Mouse (Mus musculus) liver, embryonic 14.5 days (tissue): ENCODE results near the gene Gsn. TPM values are rescaled to one million over a fixed set of nuclear protein-coding genes. Genes with fewer than 3 reads are reported as not detected.

Experiments
- ATAC-seq: fragments of 200-750 bp; cut with Nextera tagmentation; 2 replicates; pipeline ENCODE4 v1.8.0; 2017; ENCODE audit warnings: moderate number of reproducible peaks, mild to moderate bottlenecking, moderate library complexity; ENCODE audit not compliant: insufficient read depth
- DNase-seq, 3 experiments: peaks; one replicate each; pipeline ENCODE4 v3.0.0-alpha.2; 2012 to 2013; ENCODE audit warnings: low read depth in 3 of 3, low spot score in 3 of 3
- H3K27ac ChIP-seq: fragments of 300-500 bp; sonication (generic); 2 replicates; pipeline ENCODE4 v1.5.1; 2014; ENCODE audit warnings: moderate library complexity, mild to moderate bottlenecking, control low read depth, inconsistent platforms
- H3K27me3 ChIP-seq: fragments of 300-500 bp; sonication (generic); 2 replicates; pipeline ENCODE4 v1.6.1; 2014; ENCODE audit warnings: mild to moderate bottlenecking, low read length, moderate library complexity; ENCODE audit not compliant: control insufficient read depth, insufficient read depth
- H3K36me3 ChIP-seq: fragments of 300-500 bp; sonication (generic); replicated peaks from 2 replicates; pipeline ENCODE4 v1.6.1; 2014; ENCODE audit warnings: low read depth; ENCODE audit not compliant: control insufficient read depth, insufficient read depth
- H3K4me1 ChIP-seq, 2 experiments: fragments of 200-500 bp in 1 of 2; fragments of 300-500 bp in 1 of 2; sonication (generic) in 1 of 2; replicated peaks; 2 replicates each; pipeline ENCODE4 v1.6.1; 2012 to 2014; ENCODE audit warnings: antibody characterized with exemption in 1 of 2, inconsistent platforms in 1 of 2, low read length in 1 of 2; ENCODE audit not compliant: control insufficient read depth in 2 of 2, insufficient read depth in 2 of 2
- H3K4me2 ChIP-seq: fragments of 300-500 bp; sonication (generic); 2 replicates; pipeline ENCODE4 v1.6.1; 2014; ENCODE audit warnings: low read depth, mild to moderate bottlenecking, control low read depth, moderate library complexity
- H3K4me3 ChIP-seq, 2 experiments: fragments of 200-500 bp in 1 of 2; fragments of 300-500 bp in 1 of 2; sonication (generic) in 1 of 2; 2 replicates each; pipeline ENCODE4 v1.5.1; 2012 to 2014; ENCODE audit warnings: low read depth in 2 of 2, low read length in 2 of 2, mild to moderate bottlenecking in 2 of 2, control low read depth in 1 of 2, inconsistent platforms in 1 of 2, moderate library complexity in 1 of 2; ENCODE audit not compliant: insufficient read depth in 1 of 2
- H3K9ac ChIP-seq: fragments of 300-500 bp; sonication (generic); replicated peaks from 2 replicates; pipeline ENCODE4 v1.6.1; 2014; ENCODE audit warnings: mild to moderate bottlenecking, control low read depth, moderate library complexity
- H3K9me3 ChIP-seq: fragments of 300-500 bp; sonication (generic); 2 replicates; pipeline ENCODE4 v1.6.1; 2016; ENCODE audit warnings: low read length, mixed read lengths; ENCODE audit not compliant: control insufficient read depth
- CTCF ChIP-seq: IDR thresholded peaks from 2 replicates; pipeline ENCODE4 v1.5.1; 2016; ENCODE audit warnings: antibody characterized with exemption, low read depth, control low read depth
- EP300 ChIP-seq: IDR thresholded peaks from 2 replicates; pipeline ENCODE4 v1.6.1; 2016; ENCODE audit warnings: antibody characterized with exemption, low read depth
- WGBS: fragments of 180-500 bp; shearing (Covaris S2); extraction: QIAGEN DNeasy Blood & Tissue Kit; methylation state at CpG from one replicate; pipeline ENCODE4 v1.1.7; 2014; ENCODE audit not compliant: insufficient replicate concordance; 5-methylcytosine and 5-hydroxymethylcytosine counted together
- polyA plus RNA-seq, 2 experiments: library from polyadenylated mRNA; depleted of rRNA in 1 of 2; stranded (reverse) in 1 of 2; unstranded in 1 of 2; fragments of >200 nt; fragmentation: Nextera tagmentation in 1 of 2; extraction: Ambion mirVana in 1 of 2; gene quantifications; 2 replicates each; pipeline versions ENCODE4 v1.2.1 to v1.2.3; 2012 to 2014

Gsn gene
- polyA plus RNA-seq, 2 experiments, result 81.0 to 83.0 TPM

DNA sequence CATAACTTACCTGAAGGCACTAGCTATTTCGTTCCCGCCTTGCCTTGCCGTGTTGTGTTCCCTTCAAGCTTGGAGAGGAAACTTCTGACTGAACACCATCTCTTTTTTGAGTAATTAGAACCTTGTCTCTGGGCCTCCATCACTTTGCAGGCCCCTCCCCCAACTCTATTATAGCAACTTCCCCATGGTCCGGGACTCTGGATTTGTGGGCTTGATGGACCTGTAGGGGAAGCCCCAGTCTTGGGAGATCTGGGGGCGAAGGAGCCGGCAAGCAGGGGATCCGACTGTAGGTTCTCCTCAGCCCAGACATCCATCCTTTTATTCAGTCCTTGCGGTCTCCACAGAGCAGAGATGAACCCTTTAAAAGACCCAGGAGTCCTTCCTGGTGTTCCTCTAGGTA is 752 bp downstream of the Gsn start:
- Histone ChIP-seq H3K36me3 (no peaks in the 10 kb centered on the region), H3K9me3 (no peaks in the 10 kb centered on the region), H3K9ac (no peak overlapping the region), H3K27me3 (peaks cover 17% of the 10 kb centered on the region), H3K4me1 (peaks cover 5 to 14% of the 10 kb centered on the region in 2 experiments; a peak in 2 of 4 replicates), H3K4me2 (peak overlapping the region; percentile 72), H3K27ac (no peak overlapping the region), H3K4me3 (peak overlapping the region; percentile 49 to 54; a peak in 3 of 4 replicates)
- no peak for ATAC-seq
- TF ChIP-seq EP300, result no peak
- TF ChIP-seq CTCF, result no peak
- no peak for DNase-seq
- WGBS, result 31% methylated on average over 8 of the region's 8 CpGs

DNA sequence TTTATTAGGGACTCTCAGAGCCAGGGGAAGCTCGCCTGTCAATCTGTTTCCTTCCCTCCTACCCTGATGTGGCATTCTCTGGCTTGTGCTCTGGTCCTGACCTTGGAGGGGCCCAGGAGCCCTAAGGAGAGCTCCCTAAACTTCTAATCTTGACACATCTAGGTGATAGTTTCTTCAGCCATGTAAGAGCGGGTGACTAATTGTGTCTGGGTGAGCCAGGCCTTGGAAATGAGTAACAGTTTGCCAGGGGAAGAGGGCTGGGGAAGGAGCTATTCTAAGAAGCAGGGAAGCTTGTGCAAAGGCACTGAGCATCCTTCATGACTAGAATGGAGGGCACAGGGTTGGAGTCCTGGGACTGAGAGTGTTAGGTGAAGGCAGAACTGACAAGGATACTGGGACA is 1.7 kb downstream of the Gsn start:
- Histone ChIP-seq H3K36me3 (no peaks in the 10 kb centered on the region), H3K4me2 (no peak overlapping the region), H3K4me3 (no peak overlapping the region), H3K27me3 (peaks cover 17% of the 10 kb centered on the region), H3K9ac (no peak overlapping the region), H3K4me1 (peaks cover 5 to 14% of the 10 kb centered on the region in 2 experiments; a peak in 2 of 4 replicates), H3K27ac (no peak overlapping the region), H3K9me3 (no peaks in the 10 kb centered on the region)
- ATAC-seq (no peak), DNase-seq (no peak)
- 48% methylated on average over 2 of the region's 2 CpGs for WGBS
- TF ChIP-seq EP300, result no peak
- TF ChIP-seq CTCF, result no peak

DNA sequence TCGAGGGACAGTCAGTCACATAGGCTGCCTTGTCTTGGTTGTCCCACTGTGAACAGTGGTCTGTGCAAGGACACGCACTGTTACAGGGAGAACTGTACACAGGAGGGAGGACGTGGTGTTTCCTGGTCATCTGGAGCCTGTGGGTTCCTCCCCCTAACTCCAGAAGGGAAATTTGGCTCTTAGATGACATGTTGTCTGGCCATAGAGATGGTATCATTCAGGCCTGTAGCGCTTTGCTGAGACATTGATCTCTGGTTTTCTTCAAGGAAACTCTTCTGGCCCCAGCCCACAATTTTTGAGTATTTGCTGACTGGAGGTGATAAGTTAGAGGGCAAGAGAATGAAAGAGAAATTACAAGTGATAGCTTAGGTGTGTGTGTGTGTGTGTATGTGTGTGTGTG is 2.4 kb downstream of the Gsn start:
- Histone ChIP-seq H3K9ac (no peak overlapping the region), H3K4me3 (no peak overlapping the region), H3K9me3 (no peaks in the 10 kb centered on the region), H3K27me3 (peaks cover 17% of the 10 kb centered on the region), H3K4me2 (no peak overlapping the region), H3K4me1 (peaks cover 5 to 14% of the 10 kb centered on the region in 2 experiments; a peak in 2 of 4 replicates), H3K27ac (no peak overlapping the region), H3K36me3 (no peaks in the 10 kb centered on the region)
- DNase-seq (no peak), ATAC-seq (no peak)
- no peak for TF ChIP-seq CTCF
- no peak for TF ChIP-seq EP300
- 51% methylated on average over 4 of the region's 4 CpGs for WGBS

DNA sequence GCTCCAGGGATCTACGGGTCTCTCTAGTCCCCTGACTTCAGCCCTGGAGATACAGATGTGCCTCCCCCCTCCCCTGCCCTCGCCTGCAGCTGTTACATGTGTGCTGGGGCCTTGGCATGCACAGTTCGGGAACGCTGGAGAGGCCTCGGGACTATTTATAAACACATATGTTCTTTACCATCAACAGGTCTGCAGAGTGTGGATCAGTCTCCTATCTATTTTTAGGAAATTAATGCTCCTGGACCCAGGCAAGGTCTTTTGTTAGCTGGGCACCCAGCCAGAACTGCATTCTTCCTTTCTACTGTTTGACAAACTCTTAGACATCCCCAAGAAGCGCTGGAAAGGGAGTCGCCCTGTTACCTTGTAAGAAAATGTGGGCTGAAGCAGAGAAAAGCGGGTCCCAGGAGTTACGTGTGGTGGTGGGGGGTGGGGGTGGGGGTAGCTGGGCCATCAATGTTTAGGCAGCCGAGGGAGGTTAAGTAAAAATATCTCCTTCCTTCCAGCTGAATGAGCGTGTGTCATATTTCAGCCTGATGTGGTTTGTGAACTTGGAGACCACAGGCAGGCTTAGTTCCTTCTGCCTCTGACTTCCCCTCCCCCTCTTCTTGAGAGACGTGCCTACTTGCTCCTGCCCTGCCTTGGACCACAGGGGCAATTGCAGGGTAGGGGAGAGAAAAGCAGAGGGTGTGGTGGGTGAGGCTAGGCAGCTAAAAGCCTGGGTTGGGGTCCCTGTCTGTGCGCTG is 3.3 kb downstream of the Gsn start:
- no peak overlapping the region for H3K27ac ChIP-seq
- DNase-seq, result no peak

DNA sequence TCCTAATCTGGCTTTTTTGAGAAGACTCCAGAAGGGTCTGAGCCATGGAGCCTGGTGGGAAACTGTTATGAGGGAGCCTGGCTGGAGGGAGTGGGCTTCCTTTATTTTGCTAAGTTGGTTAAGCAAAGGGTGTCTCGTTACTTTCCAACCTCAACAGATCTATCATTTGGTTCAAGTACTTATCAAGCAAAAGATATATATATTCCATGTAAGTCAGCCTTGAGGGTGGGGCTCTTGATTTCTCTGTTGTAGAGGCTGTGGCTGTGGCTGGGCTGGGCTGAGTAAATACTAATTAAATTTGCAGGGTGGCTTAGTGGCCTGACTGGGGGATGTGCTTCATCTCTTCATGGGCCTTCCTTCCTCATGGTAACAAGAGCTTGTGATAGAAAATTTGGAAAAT is 4.1 kb downstream of the Gsn start:
- H3K27ac ChIP-seq, result no peak overlapping the region
- 13% methylated on average over 1 of the region's 1 CpGs for WGBS
- peaks cover 5 to 14% of the 10 kb centered on the region in 2 experiments; a peak in 2 of 4 replicates for H3K4me1 ChIP-seq
- no peak for TF ChIP-seq EP300
- TF ChIP-seq CTCF, result no peak
- H3K36me3 ChIP-seq, result no peaks in the 10 kb centered on the region
- H3K4me3 ChIP-seq, result no peak overlapping the region
- no peak overlapping the region for H3K4me2 ChIP-seq
- DNase-seq (no peak), ATAC-seq (no peak)
- no peak overlapping the region for H3K9ac ChIP-seq
- peaks cover 17% of the 10 kb centered on the region for H3K27me3 ChIP-seq
- no peaks in the 10 kb centered on the region for H3K9me3 ChIP-seq

More for the DNA sequence above, 3.3 kb downstream of the Gsn start:
- Histone ChIP-seq H3K27me3 (peaks cover 17% of the 10 kb centered on the region), H3K9ac (no peak overlapping the region), H3K36me3 (no peaks in the 10 kb centered on the region), H3K4me1 (peaks cover 5 to 14% of the 10 kb centered on the region in 2 experiments; a peak in 2 of 4 replicates), H3K4me2 (no peak overlapping the region), H3K9me3 (no peaks in the 10 kb centered on the region), H3K4me3 (no peak overlapping the region)
- ATAC-seq, result no peak
- TF ChIP-seq CTCF (no peak), EP300 (no peak)
- WGBS, result 22% methylated on average over 13 of the region's 13 CpGs
